Mouse (Mus musculus): Measurements from ENCODE around the gene Pla2g4a. TPM values are rescaled to one million over a fixed set of nuclear protein-coding genes. Genes with fewer than 3 reads are reported as not detected.

Pla2g4a gene
- polyA plus RNA-seq (2012; rRNA removed) = 1.00 and 1.0 TPM in 2 replicates

GRCm38 (mm10) chr1:149960734-149961424, at the start of gene Pla2g4a:
Gene Pla2g4a, minus strand, starts transcription at chr1:149961290.
- peak within 1 kb of the TSS; percentile 68; the same call in 1 of the 2 replicates for H3K27ac ChIP-seq (ENCODE audit: control insufficient read depth, insufficient read depth, low read depth, low read length)
- peak within 1 kb of the TSS; percentile 84 for H3K4me3 ChIP-seq (ENCODE audit: control insufficient read depth, low read depth, low read length)
- H3K4me1 ChIP-seq (ENCODE audit: control insufficient read depth, insufficient read depth, low read length) = no peaks in the 10 kb centered on the region
- no peaks in the 10 kb centered on the region for H3K27me3 ChIP-seq (ENCODE audit: control insufficient read depth, insufficient read depth, low read length)
- no peaks in the 10 kb centered on the region for H3K36me3 ChIP-seq (ENCODE audit: control insufficient read depth, insufficient read depth, low read length)
- no peak for TF ChIP-seq CTCF (IDR thresholded peaks at IDR 0.05; ENCODE audit: control insufficient read depth, insufficient read depth, insufficient replicate concordance, low read depth, low read length)
- no peak for TF ChIP-seq POLR2A (IDR thresholded peaks at IDR 0.05; ENCODE audit: control insufficient read depth, low read depth, low read length)

- TF ChIP-seq POLR2A (IDR thresholded peaks at IDR 0.05; ENCODE audit: control insufficient read depth, low read depth, low read length) = no peak
- TF ChIP-seq CTCF (IDR thresholded peaks at IDR 0.05; ENCODE audit: control insufficient read depth, insufficient read depth, insufficient replicate concordance, low read depth, low read length) = no peak
- H3K4me1 ChIP-seq (ENCODE audit: control insufficient read depth, insufficient read depth, low read length) = peaks cover 3% of the 10 kb centered on the region
- no peak overlapping the region for H3K27ac ChIP-seq (ENCODE audit: control insufficient read depth, insufficient read depth, low read depth, low read length)
- H3K36me3 ChIP-seq (ENCODE audit: control insufficient read depth, insufficient read depth, low read length) = no peaks in the 10 kb centered on the region
- no peaks in the 10 kb centered on the region for H3K27me3 ChIP-seq (ENCODE audit: control insufficient read depth, insufficient read depth, low read length)
- no peak overlapping the region for H3K4me3 ChIP-seq (ENCODE audit: control insufficient read depth, low read depth, low read length)
Observed at GRCm38 (mm10) chr1:150010629-150010979, 49.5 kb upstream of the Pla2g4a start.

- Histone ChIP-seq H3K27ac (ENCODE audit: control insufficient read depth, insufficient read depth, low read depth, low read length) (no peak overlapping the region), H3K36me3 (ENCODE audit: control insufficient read depth, insufficient read depth, low read length) (no peaks in the 10 kb centered on the region), H3K4me3 (ENCODE audit: control insufficient read depth, low read depth, low read length) (no peak overlapping the region), H3K27me3 (ENCODE audit: control insufficient read depth, insufficient read depth, low read length) (no peaks in the 10 kb centered on the region), H3K4me1 (ENCODE audit: control insufficient read depth, insufficient read depth, low read length) (peaks cover 3% of the 10 kb centered on the region)
- TF ChIP-seq CTCF (IDR thresholded peaks at IDR 0.05; ENCODE audit: control insufficient read depth, insufficient read depth, insufficient replicate concordance, low read depth, low read length) (no peak), POLR2A (IDR thresholded peaks at IDR 0.05; ENCODE audit: control insufficient read depth, low read depth, low read length) (no peak)
Observed at GRCm38 (mm10) chr1:150009968-150010628, 49.0 kb upstream of the Pla2g4a start.

DNA sequence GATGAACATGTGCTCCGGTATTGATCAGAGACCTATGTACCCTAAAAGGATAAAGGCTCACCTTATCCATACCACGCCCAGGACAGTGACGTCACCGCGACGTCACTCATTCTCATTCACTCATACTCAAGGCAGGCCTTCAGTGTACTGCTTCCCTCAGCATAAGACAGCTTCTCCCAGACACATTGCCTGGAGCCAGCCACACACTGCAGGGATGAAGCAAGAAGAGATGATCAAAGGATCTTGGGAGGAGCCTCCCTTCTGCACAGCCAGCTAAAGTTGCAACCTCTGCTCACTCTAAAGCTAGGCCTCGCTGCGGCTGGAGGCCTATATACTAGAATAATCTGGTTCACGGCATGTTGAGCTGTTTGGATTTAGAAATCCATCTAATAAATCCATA, 48.0 kb upstream of the Pla2g4a start:
- H3K27me3 ChIP-seq (ENCODE audit: control insufficient read depth, insufficient read depth, low read length) = no peaks in the 10 kb centered on the region
- no peaks in the 10 kb centered on the region for H3K36me3 ChIP-seq (ENCODE audit: control insufficient read depth, insufficient read depth, low read length)
- H3K4me3 ChIP-seq (ENCODE audit: control insufficient read depth, low read depth, low read length) = peak overlapping the region; percentile 30
- H3K27ac ChIP-seq (ENCODE audit: control insufficient read depth, insufficient read depth, low read depth, low read length) = no peak overlapping the region
- H3K4me1 ChIP-seq (ENCODE audit: control insufficient read depth, insufficient read depth, low read length) = peaks cover 3% of the 10 kb centered on the region
- no peak for TF ChIP-seq CTCF (IDR thresholded peaks at IDR 0.05; ENCODE audit: control insufficient read depth, insufficient read depth, insufficient replicate concordance, low read depth, low read length)
- no peak for TF ChIP-seq POLR2A (IDR thresholded peaks at IDR 0.05; ENCODE audit: control insufficient read depth, low read depth, low read length)

- H3K27me3 ChIP-seq (ENCODE audit: control insufficient read depth, insufficient read depth, low read length) = no peaks in the 10 kb centered on the region
- no peak overlapping the region for H3K4me3 ChIP-seq (ENCODE audit: control insufficient read depth, low read depth, low read length)
- no peaks in the 10 kb centered on the region for H3K36me3 ChIP-seq (ENCODE audit: control insufficient read depth, insufficient read depth, low read length)
- no peaks in the 10 kb centered on the region for H3K4me1 ChIP-seq (ENCODE audit: control insufficient read depth, insufficient read depth, low read length)
- TF ChIP-seq CTCF (IDR thresholded peaks at IDR 0.05; ENCODE audit: control insufficient read depth, insufficient read depth, insufficient replicate concordance, low read depth, low read length) (no peak), POLR2A (IDR thresholded peaks at IDR 0.05; ENCODE audit: control insufficient read depth, low read depth, low read length) (no peak)
- H3K27ac ChIP-seq (ENCODE audit: control insufficient read depth, insufficient read depth, low read depth, low read length) = no peak overlapping the region
Observed at GRCm38 (mm10) chr1:149975626-149976025, 14.5 kb upstream of the Pla2g4a start.

DNA sequence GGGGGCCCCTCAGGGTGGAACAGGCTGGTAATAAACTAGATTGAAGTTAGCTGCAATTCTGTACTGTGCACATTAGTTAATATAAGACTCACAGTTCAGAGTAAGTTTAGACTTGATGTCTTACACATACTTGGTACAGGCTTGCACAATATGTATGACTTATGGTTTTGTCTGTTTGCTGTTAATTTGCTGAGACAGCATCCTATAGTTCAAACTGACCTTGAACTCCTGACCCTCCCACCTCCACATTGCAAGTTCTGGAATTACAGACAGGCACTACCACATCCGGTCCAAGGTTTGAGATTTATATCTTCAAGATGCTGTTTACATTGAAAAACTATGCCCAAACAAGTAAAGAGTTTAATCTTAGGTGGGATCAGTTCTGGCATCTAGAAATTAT, 4.7 kb upstream of the Pla2g4a start:
- no peak for TF ChIP-seq POLR2A (IDR thresholded peaks at IDR 0.05; ENCODE audit: control insufficient read depth, low read depth, low read length)
- TF ChIP-seq CTCF (IDR thresholded peaks at IDR 0.05; ENCODE audit: control insufficient read depth, insufficient read depth, insufficient replicate concordance, low read depth, low read length) = no peak
- Histone ChIP-seq H3K27me3 (ENCODE audit: control insufficient read depth, insufficient read depth, low read length) (no peaks in the 10 kb centered on the region), H3K4me1 (ENCODE audit: control insufficient read depth, insufficient read depth, low read length) (no peaks in the 10 kb centered on the region), H3K4me3 (ENCODE audit: control insufficient read depth, low read depth, low read length) (no peak overlapping the region), H3K27ac (ENCODE audit: control insufficient read depth, insufficient read depth, low read depth, low read length) (no peak overlapping the region), H3K36me3 (ENCODE audit: control insufficient read depth, insufficient read depth, low read length) (no peaks in the 10 kb centered on the region)

- TF ChIP-seq POLR2A (IDR thresholded peaks at IDR 0.05; ENCODE audit: control insufficient read depth, low read depth, low read length) = no peak
- no peak for TF ChIP-seq CTCF (IDR thresholded peaks at IDR 0.05; ENCODE audit: control insufficient read depth, insufficient read depth, insufficient replicate concordance, low read depth, low read length)
- Histone ChIP-seq H3K4me3 (ENCODE audit: control insufficient read depth, low read depth, low read length) (no peak overlapping the region), H3K27ac (ENCODE audit: control insufficient read depth, insufficient read depth, low read depth, low read length) (no peak overlapping the region), H3K36me3 (ENCODE audit: control insufficient read depth, insufficient read depth, low read length) (no peaks in the 10 kb centered on the region), H3K27me3 (ENCODE audit: control insufficient read depth, insufficient read depth, low read length) (no peaks in the 10 kb centered on the region), H3K4me1 (ENCODE audit: control insufficient read depth, insufficient read depth, low read length) (no peaks in the 10 kb centered on the region)
Observed at GRCm38 (mm10) chr1:149961425-149962303, 574 bp upstream of the Pla2g4a start.
